Mouse (Mus musculus) forebrain, postnatal 0 days (tissue): ENCODE results near the gene Crtac1. TPM values are rescaled to one million over a fixed set of nuclear protein-coding genes. Genes with fewer than 3 reads are reported as not detected.

Source experiments
- ATAC-seq: fragments of 200-750 bp; cut with Nextera tagmentation; 2 replicates; pipeline ENCODE4 v1.8.0; 2017; ENCODE audit warnings: mild to moderate bottlenecking, moderate library complexity
- DNase-seq: peaks from one replicate; pipeline ENCODE4 v3.0.0-alpha.2; 2015
- H3K27ac ChIP-seq: fragments of 300-500 bp; sonication (generic); 2 replicates; pipeline ENCODE4 v1.5.1; 2014; ENCODE audit warnings: low read depth, mild to moderate bottlenecking, antibody characterized with exemption, low read length, moderate library complexity, mixed read lengths
- H3K27me3 ChIP-seq: fragments of 300-500 bp; sonication (generic); 2 replicates; pipeline ENCODE4 v1.6.1; 2014; ENCODE audit warnings: mild to moderate bottlenecking, low read length, mixed read lengths; ENCODE audit not compliant: insufficient read depth
- H3K36me3 ChIP-seq: fragments of 300-500 bp; sonication (generic); 2 replicates; pipeline ENCODE4 v1.6.1; 2014; ENCODE audit warnings: mild to moderate bottlenecking, moderate library complexity; ENCODE audit not compliant: insufficient read depth
- H3K4me1 ChIP-seq: fragments of 300-500 bp; sonication (generic); 2 replicates; pipeline ENCODE4 v1.6.1; 2014; ENCODE audit warnings: antibody characterized with exemption; ENCODE audit not compliant: insufficient read depth
- H3K4me2 ChIP-seq: fragments of 300-500 bp; sonication (generic); 2 replicates; pipeline ENCODE4 v1.6.1; 2014; ENCODE audit warnings: low read depth, mild to moderate bottlenecking, moderate library complexity
- H3K4me3 ChIP-seq: fragments of 300-500 bp; sonication (generic); 2 replicates; pipeline ENCODE4 v1.5.1; 2014; ENCODE audit warnings: low read depth, low read length, mixed read lengths
- H3K9ac ChIP-seq: fragments of 300-500 bp; sonication (generic); 2 replicates; pipeline ENCODE4 v1.6.1; 2014; ENCODE audit warnings: mild to moderate bottlenecking
- H3K9me3 ChIP-seq: fragments of 300-500 bp; sonication (generic); 2 replicates; pipeline ENCODE4 v1.6.1; 2016; ENCODE audit warnings: low read length
- CTCF ChIP-seq: sonication (generic); IDR thresholded peaks from 2 replicates; pipeline ENCODE4 v1.5.1; 2016; ENCODE audit warnings: antibody characterized with exemption, control low read depth, low read depth
- WGBS: fragments of 180-500 bp; shearing (Covaris S2); extraction: QIAGEN DNeasy Blood & Tissue Kit; methylation state at CpG from one replicate; pipeline ENCODE4 v1.1.7; 2014; 5-methylcytosine and 5-hydroxymethylcytosine counted together
- polyA plus RNA-seq: library from polyadenylated mRNA; unstranded; fragments of >200 nt; fragmentation: Nextera tagmentation; extraction: Ambion mirVana; gene quantifications from 2 replicates; pipeline ENCODE4 v1.2.1, GENCODE M21; 2015
- total RNA-seq: library from RNA; depleted of rRNA; stranded (reverse); fragments of >200 nt; gene quantifications from 2 replicates; pipeline ENCODE4 v1.2.3, GENCODE M21; 2014

Gene Crtac1
- total and polyA plus RNA-seq, 2 experiments from 2014 or later: 16.6 to 49.9 TPM

DNA sequence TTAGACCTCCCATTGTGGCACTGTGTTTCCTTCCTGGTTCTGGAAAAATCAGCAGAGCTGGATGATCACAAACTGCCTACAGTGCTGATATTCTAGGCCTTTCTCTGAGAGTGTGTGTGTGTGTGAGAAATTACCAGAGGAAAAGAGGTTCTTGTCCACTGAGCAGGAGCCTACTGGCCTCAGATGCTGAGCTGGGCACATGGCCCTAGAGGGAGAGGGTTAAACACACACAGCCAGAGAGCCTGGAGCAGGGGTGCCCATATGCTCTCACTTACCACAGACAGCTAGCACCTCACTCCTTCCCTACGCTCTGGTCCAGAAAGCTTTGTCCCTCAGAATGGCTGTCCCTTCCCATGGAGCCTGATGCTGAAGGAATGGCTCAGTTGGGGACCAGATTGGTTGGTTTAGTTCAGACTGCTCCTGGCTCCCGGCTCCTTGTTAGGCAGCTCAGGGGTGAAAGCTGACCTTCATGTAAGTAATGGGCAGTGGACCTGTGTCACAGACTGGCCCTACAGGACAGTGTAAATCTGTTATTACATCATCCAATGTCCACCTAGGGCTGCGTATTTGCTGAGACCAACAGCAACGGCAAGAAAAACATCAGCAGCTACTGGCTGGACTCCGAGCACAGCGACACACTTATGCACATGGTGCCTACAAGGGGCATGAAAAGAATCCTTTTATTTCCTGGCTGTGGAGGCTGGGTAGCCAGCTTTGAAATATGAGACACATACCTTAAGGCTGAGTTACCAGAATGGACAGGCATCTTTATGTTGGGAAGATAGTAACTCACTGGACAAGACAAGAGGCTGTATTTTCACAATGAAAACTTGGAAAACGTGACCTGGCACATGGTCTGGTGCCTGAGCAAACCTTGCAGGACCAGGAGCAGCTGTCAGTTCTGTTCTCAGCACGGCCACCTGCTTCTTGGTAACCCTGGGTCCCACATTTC lies 10.9 kb upstream of the Crtac1 start:
- WGBS: 52% methylated on average over 8 of the region's 8 CpGs
- TF ChIP-seq CTCF: no peak
- DNase-seq (no peak), ATAC-seq (no peak)
- H3K36me3 ChIP-seq: no peaks in the 10 kb centered on the region
- no peak overlapping the region for H3K4me3 ChIP-seq
- H3K27ac ChIP-seq: no peak overlapping the region
- no peaks in the 10 kb centered on the region for H3K9me3 ChIP-seq
- no peak overlapping the region for H3K4me2 ChIP-seq
- no peaks in the 10 kb centered on the region for H3K27me3 ChIP-seq
- no peaks in the 10 kb centered on the region; the same call in 1 of the 2 replicates for H3K4me1 ChIP-seq
- no peak overlapping the region for H3K9ac ChIP-seq

DNA sequence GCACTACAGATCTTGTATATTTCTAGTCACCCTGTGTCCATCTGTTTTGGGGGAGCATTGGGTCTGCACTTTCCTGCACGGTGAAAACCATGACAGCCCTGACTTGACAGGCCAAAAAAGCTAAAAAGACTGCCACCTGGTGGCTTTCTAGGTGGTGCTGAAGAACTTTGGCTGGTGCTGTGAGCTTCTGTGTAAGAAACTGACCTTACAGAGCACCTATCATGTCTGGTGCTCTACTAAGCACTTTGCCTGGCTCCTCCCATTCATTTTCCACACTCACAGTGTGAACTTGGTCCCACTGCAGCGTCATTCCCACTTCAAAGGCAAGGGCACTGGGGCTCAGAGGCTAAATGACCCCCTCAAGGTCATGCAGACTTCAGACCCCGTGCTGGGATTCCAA lies 8.5 kb upstream of the Crtac1 start:
- Histone ChIP-seq H3K4me2 (no peak overlapping the region), H3K4me3 (no peak overlapping the region), H3K4me1 (no peaks in the 10 kb centered on the region; the same call in 1 of the 2 replicates), H3K27ac (no peak overlapping the region), H3K27me3 (no peaks in the 10 kb centered on the region), H3K9me3 (no peaks in the 10 kb centered on the region), H3K9ac (no peak overlapping the region), H3K36me3 (no peaks in the 10 kb centered on the region)
- ATAC-seq (no peak), DNase-seq (peak; percentile 58)
- peak; percentile 64 for TF ChIP-seq CTCF
- 44% methylated on average over 3 of the region's 3 CpGs for WGBS

- TF ChIP-seq CTCF: peak; percentile 49
- WGBS: 79% methylated on average over 9 of the region's 9 CpGs
- ATAC-seq (no peak), DNase-seq (no peak)
- Histone ChIP-seq H3K4me2 (no peak overlapping the region), H3K4me1 (no peaks in the 10 kb centered on the region; the same call in 1 of the 2 replicates), H3K27ac (no peak overlapping the region), H3K9ac (no peak overlapping the region), H3K9me3 (no peaks in the 10 kb centered on the region), H3K36me3 (no peaks in the 10 kb centered on the region), H3K27me3 (no peaks in the 10 kb centered on the region; the same call in 1 of the 2 replicates), H3K4me3 (no peak overlapping the region)
Observed at GRCm38 (mm10) chr19:42439353-42439752, 7.8 kb upstream of the Crtac1 start.

GRCm38 (mm10) chr19:42435621-42436020 lies 4.0 kb upstream of the Crtac1 start:
- no peaks in the 10 kb centered on the region for H3K9me3 ChIP-seq
- no peak overlapping the region for H3K9ac ChIP-seq
- H3K27me3 ChIP-seq: no peaks in the 10 kb centered on the region; the same call in 1 of the 2 replicates
- no peak overlapping the region for H3K4me3 ChIP-seq
- no peaks in the 10 kb centered on the region for H3K36me3 ChIP-seq
- no peak for ATAC-seq
- 33% methylated on average over 4 of the region's 4 CpGs for WGBS
- no peak overlapping the region for H3K4me2 ChIP-seq
- no peaks in the 10 kb centered on the region; the same call in 1 of the 2 replicates for H3K4me1 ChIP-seq
- no peak overlapping the region for H3K27ac ChIP-seq
- no peak for TF ChIP-seq CTCF
- no peak for DNase-seq

DNA sequence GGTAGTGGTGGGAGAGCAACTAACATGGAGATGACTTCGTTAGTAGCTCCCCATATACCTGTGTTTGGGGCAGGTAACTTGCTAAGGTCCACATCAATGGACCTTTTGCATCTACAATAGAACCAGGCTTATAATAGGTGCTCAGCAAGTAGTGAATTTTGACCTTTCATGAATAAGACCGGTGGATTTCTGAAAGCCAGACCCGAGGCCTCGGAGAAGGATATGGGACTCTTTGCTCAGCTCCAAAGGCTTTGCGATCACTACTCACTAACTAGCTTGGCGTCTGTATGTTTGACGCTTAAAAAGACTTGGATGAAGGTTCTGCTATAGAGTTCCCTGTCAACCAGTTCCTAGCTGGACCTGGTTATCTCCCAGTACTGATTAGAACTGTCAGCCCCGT lies 1.2 kb upstream of the Crtac1 start:
- 44% methylated on average over 8 of the region's 8 CpGs for WGBS
- no peak for TF ChIP-seq CTCF
- Histone ChIP-seq H3K9ac (peak overlapping the region; percentile 77), H3K9me3 (no peaks in the 10 kb centered on the region), H3K4me1 (no peaks in the 10 kb centered on the region; the same call in 1 of the 2 replicates), H3K27ac (peak overlapping the region; percentile 85; the same call in 1 of the 2 replicates), H3K27me3 (no peaks in the 10 kb centered on the region; the same call in 1 of the 2 replicates), H3K4me3 (peak overlapping the region; percentile 67), H3K4me2 (peak overlapping the region; percentile 85), H3K36me3 (no peaks in the 10 kb centered on the region)
- no peak for ATAC-seq
- no peak for DNase-seq

DNA sequence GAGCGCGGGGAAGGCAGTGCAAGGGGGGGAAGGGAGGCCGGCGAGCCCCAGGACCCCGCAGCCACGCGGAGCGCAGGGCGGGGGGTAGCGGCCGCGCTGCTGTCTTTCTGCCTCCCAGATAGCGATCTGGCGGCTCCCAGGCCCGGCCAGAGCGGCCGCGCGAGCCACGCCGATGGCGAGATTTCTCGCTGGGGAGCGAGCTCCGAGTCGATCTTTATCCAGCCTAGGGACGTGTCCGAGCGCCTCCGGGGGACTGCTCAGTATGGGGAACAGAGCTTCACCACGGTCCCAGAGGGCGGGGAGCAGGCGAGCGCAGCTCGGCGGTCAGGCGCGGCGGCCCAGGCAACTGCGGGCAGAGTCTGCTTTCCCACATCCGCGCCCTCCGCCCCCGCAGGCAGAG lies 608 bp upstream of the Crtac1 start:
- Histone ChIP-seq H3K4me2 (peak overlapping the region; percentile 85), H3K9me3 (no peaks in the 10 kb centered on the region), H3K4me1 (no peaks in the 10 kb centered on the region; the same call in 1 of the 2 replicates), H3K36me3 (no peaks in the 10 kb centered on the region), H3K9ac (peak overlapping the region; percentile 77), H3K27me3 (no peaks in the 10 kb centered on the region; the same call in 1 of the 2 replicates), H3K4me3 (peak overlapping the region; percentile 67), H3K27ac (peak overlapping the region; percentile 85)
- 0 out of 2 replicates have a peak, but pooled peaks have one; percentile 7 for TF ChIP-seq CTCF
- DNase-seq (peak; percentile 61), ATAC-seq (peak; percentile 60)
- WGBS: under 1% methylated on average over 42 of the region's 44 CpGs

DNA sequence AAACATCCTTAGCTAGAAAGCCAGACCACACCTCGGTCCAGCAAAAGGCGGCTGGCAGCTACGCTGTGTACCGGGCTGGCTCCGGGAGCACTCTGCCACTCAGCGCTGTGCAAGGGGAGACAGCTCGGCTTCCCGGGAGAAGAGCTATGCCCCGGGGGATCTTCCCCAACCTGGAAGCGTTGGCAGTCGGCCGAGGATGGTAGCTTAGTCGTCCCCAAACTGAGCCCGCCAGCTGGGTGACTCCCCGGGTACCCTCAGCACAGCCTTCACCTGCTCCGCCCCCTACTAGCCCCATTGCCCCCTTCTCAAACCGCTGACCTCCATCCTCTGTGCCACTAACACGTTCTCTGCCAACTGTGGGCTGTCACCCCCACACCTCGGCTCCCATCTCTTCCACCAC lies 602 bp downstream of the Crtac1 start:
- ATAC-seq (no peak), DNase-seq (no peak)
- peak overlapping the region; percentile 85 for H3K4me2 ChIP-seq
- H3K9ac ChIP-seq: peak overlapping the region; percentile 77
- no peaks in the 10 kb centered on the region for H3K9me3 ChIP-seq
- H3K27me3 ChIP-seq: no peaks in the 10 kb centered on the region; the same call in 1 of the 2 replicates
- no peaks in the 10 kb centered on the region for H3K36me3 ChIP-seq
- H3K27ac ChIP-seq: peak overlapping the region; percentile 35; the same call in 1 of the 2 replicates
- TF ChIP-seq CTCF: no peak
- peak overlapping the region; percentile 67 for H3K4me3 ChIP-seq
- WGBS: 1% methylated on average over 18 of the region's 19 CpGs
- no peaks in the 10 kb centered on the region; the same call in 1 of the 2 replicates for H3K4me1 ChIP-seq
